Mouse (Mus musculus) ES-Bruce4 (cell line): ENCODE results near the gene Rfx8. TPM values are rescaled to one million over a fixed set of nuclear protein-coding genes. Genes with fewer than 3 reads are reported as not detected.

Experiments
- H3K27ac ChIP-seq: 2 replicates; pipeline ENCODE4 v1.5.1; 2012; ENCODE audit warnings: low read length, inconsistent platforms; ENCODE audit not compliant: insufficient read depth
- H3K27me3 ChIP-seq: 2 replicates; pipeline ENCODE4 v1.6.1; 2012; ENCODE audit warnings: mild to moderate bottlenecking, low read length, inconsistent platforms; ENCODE audit not compliant: control insufficient read depth, poor library complexity, insufficient read depth, severe bottlenecking
- H3K36me3 ChIP-seq: 2 replicates; pipeline ENCODE4 v1.6.1; 2012; ENCODE audit warnings: inconsistent platforms, mild to moderate bottlenecking, low read length, moderate library complexity; ENCODE audit not compliant: control insufficient read depth, poor library complexity, insufficient read depth, severe bottlenecking
- H3K4me1 ChIP-seq: one replicate; pipeline ENCODE4 v1.8.1; 2011; ENCODE audit warnings: low read length; ENCODE audit not compliant: control insufficient read depth, insufficient read depth
- H3K4me3 ChIP-seq: 2 replicates; pipeline ENCODE4 v1.5.1; 2011; ENCODE audit warnings: low read depth, mild to moderate bottlenecking, low read length
- H3K9ac ChIP-seq: 2 replicates; pipeline ENCODE4 v1.6.1; 2012; ENCODE audit warnings: low read depth, mild to moderate bottlenecking, inconsistent platforms; ENCODE audit not compliant: poor library complexity, severe bottlenecking
- H3K9me3 ChIP-seq: replicated peaks from 2 replicates; pipeline ENCODE4 v1.6.1; 2012; ENCODE audit warnings: mild to moderate bottlenecking, low read length, inconsistent platforms; ENCODE audit not compliant: control insufficient read depth, poor library complexity, insufficient read depth, severe bottlenecking
- CTCF ChIP-seq: IDR thresholded peaks from one replicate; pipeline ENCODE4 v1.8.1; 2011; ENCODE audit warnings: low read depth, low read length
- EP300 ChIP-seq: IDR thresholded peaks from 2 replicates; pipeline ENCODE4 v1.6.1; 2011; ENCODE audit warnings: low read depth, low read length; ENCODE audit not compliant: insufficient read depth
- POLR2A ChIP-seq: IDR thresholded peaks from one replicate; pipeline ENCODE4 v1.8.1; 2011; ENCODE audit warnings: low read length; ENCODE audit not compliant: insufficient read depth
- polyA plus RNA-seq: library from polyadenylated mRNA; stranded (reverse); fragments of >200 nt; gene quantifications from 2 replicates; pipeline ENCODE4 v1.2.4, GENCODE M21; 2011; ENCODE audit warnings: low read depth; ENCODE audit not compliant: missing spikeins, insufficient read depth, insufficient read length

The Rfx8 gene
- polyA plus RNA-seq, 1 experiment: not detected

DNA sequence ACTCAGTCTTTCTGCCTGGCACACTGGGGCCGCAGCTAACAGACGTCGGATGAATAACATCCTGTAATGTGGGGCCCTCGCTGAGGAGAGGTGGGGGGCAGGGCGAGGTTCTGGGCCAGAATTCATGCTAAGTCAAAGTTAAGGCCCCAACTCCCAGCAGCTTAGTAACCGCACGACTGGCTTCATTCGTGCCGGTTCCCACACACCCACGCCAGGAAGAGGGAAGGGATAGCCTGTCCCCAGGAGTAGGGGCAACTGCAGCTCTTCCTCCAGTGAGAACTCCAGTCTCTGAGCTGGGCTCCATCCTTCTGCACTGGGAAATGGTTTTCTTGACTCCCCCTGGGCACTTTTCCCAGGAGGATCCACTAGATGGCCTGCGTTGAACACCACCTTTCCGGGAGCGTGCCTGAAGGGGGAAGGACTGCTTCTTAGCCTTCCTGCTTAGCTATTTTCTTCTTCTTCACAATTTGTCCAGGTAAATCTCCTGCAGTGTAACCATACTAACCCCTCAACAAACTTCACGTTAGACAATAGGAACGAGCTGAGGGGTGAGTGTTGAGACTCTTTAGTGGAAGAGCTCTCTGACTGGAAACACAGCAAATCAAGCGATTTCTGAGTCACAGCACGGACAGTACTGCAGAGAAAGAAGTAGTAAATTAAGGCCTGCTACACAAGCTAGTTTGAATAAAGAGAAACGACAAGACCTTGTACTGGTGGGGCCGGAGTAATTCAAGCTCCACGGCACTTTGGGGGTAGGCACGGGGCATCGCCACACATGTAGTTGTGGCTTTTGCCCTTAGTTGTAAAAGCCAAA is 40.6 kb upstream of the Rfx8 start:
- no peaks in the 10 kb centered on the region for H3K4me1 ChIP-seq
- H3K36me3 ChIP-seq: no peaks in the 10 kb centered on the region
- H3K27ac ChIP-seq: no peak overlapping the region
- H3K9ac ChIP-seq: no peak overlapping the region
- H3K9me3 ChIP-seq: no peaks in the 10 kb centered on the region
- TF ChIP-seq POLR2A (no peak), CTCF (peak; percentile 74)
- no peaks in the 10 kb centered on the region for H3K27me3 ChIP-seq
- 0 out of 2 replicates have a peak overlapping the region, but pooled peaks have one; percentile 7 for H3K4me3 ChIP-seq

- Histone ChIP-seq H3K9me3 (no peaks in the 10 kb centered on the region), H3K27ac (no peak overlapping the region), H3K27me3 (no peaks in the 10 kb centered on the region), H3K4me3 (no peak overlapping the region), H3K4me1 (no peaks in the 10 kb centered on the region), H3K9ac (no peak overlapping the region), H3K36me3 (no peaks in the 10 kb centered on the region)
- TF ChIP-seq EP300: no peak
- TF ChIP-seq CTCF: no peak
- TF ChIP-seq POLR2A: no peak
These were observed 39.5 kb upstream of the Rfx8 start for GRCm38 (mm10) chr1:39760181-39760715.

DNA sequence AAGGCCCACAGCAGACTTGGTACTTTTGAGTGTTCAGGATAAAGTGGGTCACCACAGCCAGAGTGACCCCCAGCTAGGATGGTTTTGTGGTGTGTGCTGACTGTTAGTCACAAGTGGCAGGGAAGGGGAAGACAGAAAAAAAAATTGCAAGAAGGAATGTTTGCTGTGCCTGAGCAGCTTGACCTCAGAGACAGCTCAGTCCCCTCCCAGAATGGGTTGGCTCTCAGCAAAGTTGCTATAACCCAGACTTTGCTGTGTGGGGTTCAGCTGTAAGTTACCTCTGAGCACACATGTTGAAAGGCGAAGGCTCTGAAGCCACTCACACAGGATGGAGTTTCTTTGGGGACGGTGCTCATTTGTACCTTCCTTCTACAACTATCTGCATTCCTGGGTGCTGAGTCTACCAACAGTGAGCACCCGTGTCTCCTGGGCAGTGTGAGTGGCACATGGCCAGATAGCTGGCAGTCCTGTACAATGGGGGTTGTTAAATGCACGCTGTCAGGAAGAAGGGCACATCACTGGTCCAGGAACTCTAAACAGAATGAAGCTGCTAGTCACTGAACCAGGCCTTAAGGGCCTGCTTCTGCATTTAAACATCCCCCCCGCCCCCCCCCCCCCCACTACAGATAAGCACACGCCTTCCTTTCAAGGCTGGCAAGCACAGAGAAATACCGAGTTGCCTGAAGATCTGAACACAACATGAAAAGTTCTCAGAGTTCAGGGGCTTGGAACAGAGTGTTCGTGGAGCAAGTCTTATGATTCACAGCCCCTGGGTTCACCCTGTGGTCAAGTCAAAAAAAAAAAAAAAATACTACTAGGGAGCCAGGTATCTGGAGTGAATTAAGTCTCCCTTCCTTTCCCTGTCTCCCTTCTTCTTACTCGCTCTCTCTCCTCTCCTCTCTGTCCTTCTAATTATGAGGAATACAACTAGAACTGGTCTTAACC is 38.7 kb upstream of the Rfx8 start:
- Histone ChIP-seq H3K36me3 (no peaks in the 10 kb centered on the region), H3K4me1 (no peaks in the 10 kb centered on the region), H3K27ac (no peak overlapping the region), H3K27me3 (no peaks in the 10 kb centered on the region), H3K9me3 (no peaks in the 10 kb centered on the region), H3K4me3 (no peak overlapping the region), H3K9ac (no peak overlapping the region)
- TF ChIP-seq POLR2A: no peak
- TF ChIP-seq EP300: no peak
- TF ChIP-seq CTCF: no peak

GRCm38 (mm10) chr1:39758244-39758643 is 37.4 kb upstream of the Rfx8 start:
- H3K9me3 ChIP-seq: no peaks in the 10 kb centered on the region
- no peaks in the 10 kb centered on the region for H3K4me1 ChIP-seq
- H3K4me3 ChIP-seq: no peak overlapping the region
- no peak for TF ChIP-seq CTCF
- no peak for TF ChIP-seq POLR2A
- TF ChIP-seq EP300: no peak
- no peaks in the 10 kb centered on the region for H3K27me3 ChIP-seq
- H3K9ac ChIP-seq: no peak overlapping the region
- H3K36me3 ChIP-seq: no peaks in the 10 kb centered on the region
- no peak overlapping the region for H3K27ac ChIP-seq

DNA sequence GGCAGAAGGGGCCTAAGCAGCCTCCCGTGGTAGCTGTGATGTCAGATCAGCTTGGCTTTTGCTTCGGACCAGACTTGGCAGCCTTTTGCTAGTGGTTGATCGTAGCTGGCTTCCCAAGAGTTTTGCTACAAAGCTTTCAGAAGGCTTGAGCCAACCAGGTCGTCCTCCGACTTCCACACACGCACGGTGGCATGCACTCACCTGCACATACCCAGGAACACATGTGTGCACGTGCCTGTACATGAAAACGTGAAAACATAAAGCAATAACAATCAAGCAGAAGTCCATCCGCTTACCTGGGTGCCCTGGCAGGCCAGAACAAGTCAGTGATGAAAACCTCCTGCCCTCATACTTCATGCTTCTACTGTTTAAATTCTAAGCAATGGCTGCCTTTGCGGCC is 36.2 kb upstream of the Rfx8 start:
- H3K4me1 ChIP-seq: no peaks in the 10 kb centered on the region
- TF ChIP-seq EP300 (no peak), POLR2A (no peak), CTCF (no peak)
- no peaks in the 10 kb centered on the region for H3K27me3 ChIP-seq
- no peaks in the 10 kb centered on the region for H3K36me3 ChIP-seq
- no peak overlapping the region for H3K27ac ChIP-seq
- no peak overlapping the region for H3K9ac ChIP-seq
- H3K4me3 ChIP-seq: no peak overlapping the region
- H3K9me3 ChIP-seq: no peaks in the 10 kb centered on the region
